In genomic region chr8:87473314-87473713, GRCm38 (mm10) we compare ENCODE assay signal across 8 mouse cellular contexts. TPM values are rescaled to one million over a fixed set of nuclear protein-coding genes. Genes with fewer than 3 reads are reported as not detected.
DNase-seq lines count a peak whose midpoint lies in the region; ATAC-seq and TF ChIP-seq lines count a peak whose summit lies in the region.

No protein-coding gene starts in this region.

- no peak for ATAC-seq in embryonic facial prominence, embryonic 15.5 days (ENCODE audit: insufficient number of reproducible peaks, low FRiP score, low TSS enrichment, low read depth)
- ATAC-seq in kidney, postnatal 0 days (replicated peaks; ENCODE audit: low FRiP score, low read depth) = no peak
- no peak for ATAC-seq in neural tube, embryonic 11.5 days (ENCODE audit: insufficient read depth, low FRiP score, low TSS enrichment)
- no peak for ATAC-seq in megakaryocyte-erythroid progenitor cell, adult 5-6 weeks (replicated peaks; ENCODE audit: low FRiP score, low TSS enrichment, poor library complexity, severe bottlenecking)
- ATAC-seq in inflammation-experienced regulatory T-cells, adult 6 months = no peak

- H3K27ac ChIP-seq in kidney, adult 2 months (ENCODE audit: insufficient read depth, low read depth, low read length) = no peak overlapping the region
- H3K27ac ChIP-seq in brown adipose tissue, adult 24 weeks (replicated peaks; ENCODE audit: low read depth, low read length) = no peak overlapping the region
- H3K27ac ChIP-seq in embryonic facial prominence, embryonic 15.5 days (replicated peaks) = no peak overlapping the region
- H3K27ac ChIP-seq in kidney, postnatal 0 days = no peak overlapping the region
- no peak overlapping the region for H3K27ac ChIP-seq in neural tube, embryonic 11.5 days (ENCODE audit: low read depth, low read length)

- no peaks in the 10 kb centered on the region for H3K9me3 ChIP-seq in embryonic facial prominence, embryonic 15.5 days (replicated peaks)
- no peaks in the 10 kb centered on the region for H3K9me3 ChIP-seq in kidney, postnatal 0 days (replicated peaks; ENCODE audit: low read length)
- H3K9me3 ChIP-seq in neural tube, embryonic 11.5 days (ENCODE audit: control insufficient read depth, low read length) = no peaks in the 10 kb centered on the region

- WGBS in kidney, adult 2 months = 1% methylated on average over 30 of the region's 30 CpGs
- WGBS in embryonic facial prominence, embryonic 15.5 days = under 1% methylated on average over 30 of the region's 30 CpGs
- WGBS in kidney, postnatal 0 days = 2% methylated on average over 24 of the region's 30 CpGs
- under 1% methylated on average over 26 of the region's 30 CpGs for WGBS in neural tube, embryonic 11.5 days

- TF ChIP-seq POLR2A in kidney, adult 2 months (IDR thresholded peaks at IDR 0.05; ENCODE audit: low read depth, low read length) = no peak

- H3K4me1 ChIP-seq in kidney, adult 2 months (ENCODE audit: control insufficient read depth, insufficient read depth, low read length) = 0 out of 2 replicates have a peak, but pooled peaks cover 6% of the 10 kb centered on the region
- no peaks in the 10 kb centered on the region; the same call in 1 of the 2 replicates for H3K4me1 ChIP-seq in brown adipose tissue, adult 24 weeks (ENCODE audit: control insufficient read depth, insufficient read depth, insufficient read length, low read length)
- peaks cover 43% of the 10 kb centered on the region for H3K4me1 ChIP-seq in embryonic facial prominence, embryonic 15.5 days
- peaks cover 12% of the 10 kb centered on the region; the same call in 1 of the 2 replicates for H3K4me1 ChIP-seq in kidney, postnatal 0 days (replicated peaks; ENCODE audit: insufficient read depth, low read length)
- peaks cover 15% of the 10 kb centered on the region for H3K4me1 ChIP-seq in neural tube, embryonic 11.5 days (ENCODE audit: control insufficient read depth, insufficient read depth, low read length)

- peaks cover 13% of the 10 kb centered on the region for H3K27me3 ChIP-seq in kidney, adult 2 months (replicated peaks; ENCODE audit: control insufficient read depth, insufficient read depth, low read length)
- peaks cover 83% of the 10 kb centered on the region for H3K27me3 ChIP-seq in embryonic facial prominence, embryonic 15.5 days
- H3K27me3 ChIP-seq in kidney, postnatal 0 days (ENCODE audit: insufficient read depth, low read length) = peaks cover 79% of the 10 kb centered on the region
- peaks cover 55% of the 10 kb centered on the region for H3K27me3 ChIP-seq in neural tube, embryonic 11.5 days (ENCODE audit: control insufficient read depth, insufficient read depth, low read length)

- H3K4me2 ChIP-seq in embryonic facial prominence, embryonic 15.5 days (replicated peaks) = peak overlapping the region; percentile 97
- peak overlapping the region; percentile 63 for H3K4me2 ChIP-seq in kidney, postnatal 0 days (ENCODE audit: low read length)
- peak overlapping the region; percentile 94 for H3K4me2 ChIP-seq in neural tube, embryonic 11.5 days (ENCODE audit: low read depth)

- no peak for DNase-seq in kidney, adult 2 months
- DNase-seq in kidney, postnatal 25 days = no peak
- no peak for DNase-seq in kidney, postnatal 0 days (ENCODE audit: low spot score)
- DNase-seq in neural tube, embryonic 11.5 days (ENCODE audit: low spot score) = peak; percentile 36

- H3K9ac ChIP-seq in embryonic facial prominence, embryonic 15.5 days = no peak overlapping the region
- H3K9ac ChIP-seq in kidney, postnatal 0 days (ENCODE audit: low read depth, low read length) = no peak overlapping the region
- peak overlapping the region; percentile 55 for H3K9ac ChIP-seq in neural tube, embryonic 11.5 days (ENCODE audit: low read length)

- no peaks in the 10 kb centered on the region for H3K36me3 ChIP-seq in kidney, adult 2 months (ENCODE audit: control insufficient read depth, insufficient read depth, low read length)
- no peaks in the 10 kb centered on the region for H3K36me3 ChIP-seq in embryonic facial prominence, embryonic 15.5 days
- H3K36me3 ChIP-seq in kidney, postnatal 0 days (ENCODE audit: insufficient read depth, low read length) = no peaks in the 10 kb centered on the region
- H3K36me3 ChIP-seq in neural tube, embryonic 11.5 days (ENCODE audit: control insufficient read depth, insufficient read depth, low read length) = no peaks in the 10 kb centered on the region

- peak overlapping the region; percentile 16 for H3K4me3 ChIP-seq in kidney, adult 2 months (ENCODE audit: insufficient read depth, low read depth, low read length)
- H3K4me3 ChIP-seq in brown adipose tissue, adult 24 weeks (ENCODE audit: insufficient read depth, low read depth, low read length) = peak overlapping the region; percentile 55
- H3K4me3 ChIP-seq in embryonic facial prominence, embryonic 15.5 days (replicated peaks) = peak overlapping the region; percentile 51
- peak overlapping the region; percentile 45 for H3K4me3 ChIP-seq in kidney, postnatal 0 days (replicated peaks; ENCODE audit: low read depth, low read length)
- peak overlapping the region; percentile 56 for H3K4me3 ChIP-seq in neural tube, embryonic 11.5 days (ENCODE audit: low read depth, low read length)

- TF ChIP-seq CTCF in kidney, adult 2 months (conservative IDR thresholded peaks at IDR 0.05; ENCODE audit: insufficient read depth, insufficient read length, low read depth, low read length) = no peak
- TF ChIP-seq CTCF in kidney, postnatal 0 days (IDR thresholded peaks at IDR 0.05; ENCODE audit: low read depth) = no peak

RNA-seq across cellular contexts. Expression of gene Cbln1, which starts 0.9 kb away (rescaled TPM):
- 0.23 and 0.28 TPM in 2 replicates for polyA plus RNA-seq in kidney, adult 2 months (2012; rRNA removed)
- polyA plus RNA-seq in brown adipose tissue, adult 24 weeks (2012; ENCODE audit: insufficient read depth, insufficient read length, missing spikeins) = not detected in 2 replicates
- polyA plus RNA-seq in embryonic facial prominence, embryonic 15.5 days (2015; fragmentation: Nextera tagmentation; extraction: Ambion mirVana) = 0.51 and 0.61 TPM in 2 replicates
- 0.12 TPM in 1 of 2 replicates, not detected in the other for polyA plus RNA-seq in kidney, postnatal 0 days (2015; fragmentation: Nextera tagmentation; extraction: Ambion mirVana)
- 5.2 TPM in 2 replicates for polyA plus RNA-seq in neural tube, embryonic 11.5 days (2014; fragmentation: Nextera tagmentation; extraction: Ambion mirVana)
- not detected in 2 replicates for total RNA-seq in megakaryocyte-erythroid progenitor cell, adult 5-6 weeks (2014; fragmentation: Nextera tagmentation)
- not detected in 2 replicates for total RNA-seq in megakaryocyte-erythroid progenitor cell, adult 5-6 weeks (2017)
- polyA plus RNA-seq in inflammation-experienced regulatory T-cells, adult 6 months (2017; shearing (Covaris generic)) = not detected
